Mouse (Mus musculus) neutrophil, adult 5-6 weeks (primary cell): ENCODE results near the gene Kif13a. TPM values are rescaled to one million over a fixed set of nuclear protein-coding genes. Genes with fewer than 3 reads are reported as not detected.

Experiments used
- ATAC-seq: fragments of 151-379, 151-347 bp; 2 replicates; pipeline ENCODE4 v1.8.0; 2017; ENCODE audit warnings: mild to moderate bottlenecking, moderate TSS enrichment; ENCODE audit not compliant: insufficient number of reproducible peaks, poor library complexity, low FRiP score, severe bottlenecking; ENCODE audit errors: extremely low read depth
- total RNA-seq: library from RNA; stranded (forward); fragments of 200-1000 nt; gene quantifications from 2 replicates; pipeline ENCODE4 v1.2.3, GENCODE M21; 2017

Gene Kif13a
- total RNA-seq, 1 experiment from 2014 or later, result 11.2 TPM

- ATAC-seq, result no peak
These were observed 37.3 kb downstream of the Kif13a start for GRCm38 (mm10) chr13:46892380-46892779.

- ATAC-seq, result no peak
These were observed 41.5 kb downstream of the Kif13a start for GRCm38 (mm10) chr13:46888150-46888683.

- no peak for ATAC-seq
These were observed 43.0 kb downstream of the Kif13a start for GRCm38 (mm10) chr13:46886497-46887261.

GRCm38 (mm10) chr13:46885759-46886060, 44.0 kb downstream of the Kif13a start:
- ATAC-seq, result no peak

- ATAC-seq, result no peak
These were observed 44.5 kb downstream of the Kif13a start for GRCm38 (mm10) chr13:46884898-46885758.

GRCm38 (mm10) chr13:46883976-46884375, 45.7 kb downstream of the Kif13a start:
- ATAC-seq, result no peak

- no peak for ATAC-seq
These were observed 46.3 kb downstream of the Kif13a start for GRCm38 (mm10) chr13:46883381-46883780.

- no peak for ATAC-seq
These were observed 48.9 kb downstream of the Kif13a start for GRCm38 (mm10) chr13:46880736-46881135.

- no peak for ATAC-seq
These were observed 49.4 kb downstream of the Kif13a start for GRCm38 (mm10) chr13:46880243-46880642.

GRCm38 (mm10) chr13:46877049-46877448, 52.6 kb downstream of the Kif13a start:
- no peak for ATAC-seq

- no peak for ATAC-seq
These were observed 54.3 kb downstream of the Kif13a start for GRCm38 (mm10) chr13:46875377-46875776.

GRCm38 (mm10) chr13:46872732-46873131, 56.9 kb downstream of the Kif13a start:
- no peak for ATAC-seq

- no peak for ATAC-seq
These were observed 57.5 kb downstream of the Kif13a start for GRCm38 (mm10) chr13:46872194-46872593.

GRCm38 (mm10) chr13:46869464-46869863, 60.2 kb downstream of the Kif13a start:
- no peak for ATAC-seq

GRCm38 (mm10) chr13:46863169-46863748, 66.4 kb downstream of the Kif13a start:
- ATAC-seq, result no peak

- no peak for ATAC-seq
These were observed 69.8 kb downstream of the Kif13a start for GRCm38 (mm10) chr13:46859876-46860275.

GRCm38 (mm10) chr13:46859173-46859572, 70.5 kb downstream of the Kif13a start:
- ATAC-seq, result no peak

GRCm38 (mm10) chr13:46858835-46859152, 70.9 kb downstream of the Kif13a start:
- no peak for ATAC-seq

- no peak for ATAC-seq
These were observed 71.4 kb downstream of the Kif13a start for GRCm38 (mm10) chr13:46858143-46858834.
